Mouse (Mus musculus): ENCODE measurements at regions not wholly inside any gene's neighbourhood (a gene's known extent, or its start where the extent isn't known, plus 50 kb on each side); places are given as distances from the start of the nearest gene placed in this dataset.

GRCm38 (mm10) chr9:100266528-100267387, 219.8 kb downstream of the Il20rb start:
- ATAC-seq (replicated peaks; ENCODE audit: poor library complexity) = no peak

- no peak for ATAC-seq (replicated peaks; ENCODE audit: poor library complexity)
Measured at GRCm38 (mm10) chr9:100252409-100252808, 234.2 kb downstream of the Il20rb start.
